Mouse (Mus musculus) thymus, postnatal 0 days (tissue): ENCODE measurements around the gene Rapgef5. TPM values are rescaled to one million over a fixed set of nuclear protein-coding genes. Genes with fewer than 3 reads are reported as not detected.
"Not testable (repeated sequence)": the region's sequence is repeated elsewhere in the genome, so short reads cannot be mapped to it uniquely, and the experiment has no call there.

Experiments
- DNase-seq: peaks from one replicate; pipeline ENCODE4 v3.0.0-alpha.2; 2015; ENCODE audit warnings: low spot score
- polyA plus RNA-seq: library from polyadenylated mRNA; unstranded; fragments of >200 nt; fragmentation: Nextera tagmentation; extraction: Ambion mirVana; gene quantifications from 2 replicates; pipeline ENCODE4 v1.2.1, GENCODE M21; 2015

The Rapgef5 gene
- polyA plus RNA-seq, 1 experiment from 2014 or later: 10.9 TPM

DNA sequence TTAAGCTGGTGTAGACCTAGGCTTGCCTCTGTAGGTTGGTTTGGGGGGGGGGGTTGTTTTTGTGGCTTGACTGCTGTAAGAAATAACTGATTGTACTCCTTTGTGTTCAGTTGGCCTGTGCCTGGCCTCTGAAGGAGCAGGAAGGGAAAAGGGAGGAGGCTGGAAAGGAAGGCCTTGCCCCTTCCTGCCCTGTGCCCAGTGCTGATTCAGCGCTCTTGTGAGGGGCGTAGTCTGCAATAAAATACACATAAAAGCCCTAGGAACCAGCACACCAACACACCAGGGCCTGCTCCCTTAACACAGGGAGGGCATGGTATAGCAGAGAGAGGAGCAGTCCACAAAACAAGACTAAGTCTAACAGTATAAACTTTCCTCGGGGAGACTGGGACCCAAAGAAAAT lies 247.0 kb downstream of the Rapgef5 start:
- no peak for DNase-seq

DNA sequence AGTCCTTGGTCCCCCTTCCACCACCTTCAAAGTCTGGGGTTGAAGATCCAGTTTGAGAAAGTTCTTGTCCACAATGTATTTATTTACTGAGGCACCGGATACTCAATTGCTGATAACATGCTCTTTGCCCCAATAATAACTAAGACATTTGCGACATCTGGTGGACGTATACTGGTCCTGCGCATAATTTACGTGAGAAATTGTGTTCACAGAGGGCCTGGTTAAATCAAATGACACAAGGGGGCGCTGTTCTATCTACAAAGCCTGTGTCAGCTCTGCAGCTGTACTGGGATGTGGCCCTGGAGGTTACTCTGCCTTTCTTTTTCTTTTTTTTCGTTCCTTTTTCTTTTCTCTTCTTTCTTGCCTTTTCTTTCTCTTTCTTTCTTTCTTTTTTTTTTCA lies 248.6 kb downstream of the Rapgef5 start:
- peak; percentile 90 for DNase-seq

DNA sequence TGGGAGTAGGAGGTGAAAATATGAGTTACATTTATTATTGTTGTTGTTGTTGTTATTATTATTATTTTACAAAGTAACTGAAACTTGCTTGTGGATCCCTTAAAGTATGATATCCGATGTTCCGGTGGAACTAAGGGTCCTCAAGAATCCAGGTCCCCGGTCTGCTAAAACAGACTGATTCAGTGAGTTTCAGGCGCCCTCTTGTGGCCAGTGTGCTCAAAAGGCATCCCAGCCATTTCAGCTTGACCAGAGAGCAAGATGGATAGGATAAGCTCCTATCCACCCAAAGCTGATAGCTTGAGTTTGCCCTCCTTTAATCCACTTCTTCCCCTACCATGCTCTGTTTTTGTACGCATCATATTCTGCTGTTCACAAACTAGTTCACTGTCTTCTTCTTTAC lies 252.8 kb downstream of the Rapgef5 start:
- DNase-seq: peak; percentile 66

DNA sequence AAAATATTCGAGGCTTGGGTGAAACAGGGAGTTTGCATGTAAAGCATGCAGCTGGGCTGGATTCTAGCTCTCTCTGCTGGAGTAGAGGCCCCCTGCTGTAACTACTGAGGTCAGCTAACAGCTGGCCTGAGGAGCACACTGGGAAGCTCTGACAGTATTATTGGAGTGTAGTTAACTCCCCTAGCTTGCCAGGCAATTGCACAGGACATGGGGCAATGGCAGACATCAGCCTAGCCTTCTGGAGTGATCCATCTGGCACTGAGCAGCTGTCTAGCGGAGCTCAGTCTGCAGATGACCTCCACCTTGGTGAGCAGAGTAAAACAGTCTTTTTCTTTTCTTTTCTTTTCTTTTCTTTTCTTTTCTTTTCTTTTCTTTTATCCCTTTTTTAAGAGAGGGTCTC lies 253.9 kb downstream of the Rapgef5 start:
- DNase-seq: no peak

DNA sequence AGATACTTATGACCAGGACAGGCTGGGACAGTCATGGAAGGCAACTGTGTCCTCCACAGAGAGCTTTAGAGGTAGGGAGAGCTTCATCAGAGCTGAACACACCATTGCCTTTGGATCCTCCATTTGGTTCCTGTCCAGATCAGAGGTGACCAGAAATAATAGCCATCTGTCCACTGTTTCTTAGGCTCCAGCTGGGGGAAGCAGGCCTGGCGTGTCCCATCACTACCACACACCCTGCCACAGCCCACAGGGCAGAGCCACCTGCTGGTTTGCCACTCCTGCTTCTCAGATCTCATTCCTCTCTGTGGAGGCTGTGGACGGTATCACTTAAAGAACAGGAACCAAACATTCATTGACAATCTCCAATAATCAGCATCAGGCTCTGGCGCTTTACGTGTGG lies 254.9 kb downstream of the Rapgef5 start:
- no peak for DNase-seq

DNA sequence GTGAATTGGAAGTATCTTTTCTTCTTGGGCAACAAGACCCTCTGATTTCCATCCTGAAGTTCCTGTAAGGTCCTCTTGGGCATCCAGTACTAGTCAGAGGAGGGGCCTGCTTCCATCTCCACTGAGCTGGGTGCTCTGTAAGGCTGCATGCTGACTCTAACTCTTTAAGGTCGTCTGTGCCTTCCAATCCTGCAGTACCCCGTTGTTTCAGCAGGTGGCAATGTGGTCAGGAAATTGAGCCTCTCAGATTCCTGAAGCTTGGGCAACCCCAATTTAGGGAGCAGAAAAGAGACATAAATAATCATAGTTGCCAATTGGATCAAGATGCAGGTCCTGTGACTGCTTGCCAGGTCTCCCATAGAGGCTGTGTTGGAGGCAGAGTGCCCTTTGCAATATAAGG lies 256.4 kb downstream of the Rapgef5 start:
- DNase-seq: peak; percentile 60

DNA sequence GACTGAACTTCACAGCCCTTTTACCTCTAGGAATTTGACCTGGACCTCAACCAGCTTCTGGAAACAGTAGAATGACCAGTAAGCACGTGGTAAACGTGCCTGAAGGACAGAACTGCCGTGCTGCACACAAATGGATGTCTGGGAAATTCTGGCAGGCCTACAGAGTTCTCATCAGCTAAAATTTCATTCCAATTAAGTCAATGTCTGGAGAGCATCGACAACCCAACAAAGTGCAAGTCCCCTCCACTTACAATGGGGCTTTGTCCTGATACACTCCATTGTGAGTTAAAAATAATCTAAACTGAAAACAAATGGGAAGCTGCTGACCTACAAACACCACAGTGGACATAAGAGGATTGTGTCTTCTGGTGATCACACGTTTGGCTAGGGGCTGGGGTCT lies 260.6 kb downstream of the Rapgef5 start:
- DNase-seq: no peak

DNA sequence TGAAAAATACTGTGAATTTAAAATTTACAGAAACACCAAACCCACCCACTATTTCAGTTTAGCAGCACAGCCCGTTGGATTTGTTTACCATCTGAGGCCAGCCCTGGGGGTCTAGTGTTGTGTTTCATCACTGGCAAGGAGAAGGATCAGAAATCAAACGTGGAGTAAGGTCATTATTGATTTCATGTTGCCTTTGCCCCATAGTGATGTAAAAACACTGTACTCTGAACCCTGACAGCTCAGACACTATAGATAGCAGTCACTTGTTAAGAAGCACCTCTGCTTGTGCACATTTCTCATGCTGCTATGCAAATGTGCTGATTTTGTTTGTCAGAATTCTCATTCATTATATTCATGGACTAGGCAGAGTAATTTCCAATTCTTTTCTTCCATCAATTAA lies 265.1 kb downstream of the Rapgef5 start:
- no peak for DNase-seq

DNA sequence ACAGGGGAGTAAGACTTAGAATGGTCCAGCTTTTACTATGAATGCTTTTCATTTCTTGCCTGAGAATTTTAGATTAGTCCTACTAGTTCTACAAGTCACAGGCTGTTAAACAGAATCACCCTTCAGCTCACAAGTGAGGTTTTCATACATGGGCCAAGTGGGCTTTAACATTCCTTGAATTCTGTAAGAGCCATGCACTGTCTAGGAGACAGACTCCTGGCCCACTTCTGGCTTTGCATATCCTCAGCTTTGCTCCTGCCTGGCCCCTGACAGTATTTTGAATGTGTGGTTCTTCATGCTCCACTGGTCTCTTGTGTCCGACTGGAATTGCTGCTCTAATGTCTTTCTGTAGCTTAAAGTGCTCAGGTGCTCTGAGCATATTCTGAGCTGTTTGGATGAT lies 267.1 kb downstream of the Rapgef5 start:
- no peak for DNase-seq

DNA sequence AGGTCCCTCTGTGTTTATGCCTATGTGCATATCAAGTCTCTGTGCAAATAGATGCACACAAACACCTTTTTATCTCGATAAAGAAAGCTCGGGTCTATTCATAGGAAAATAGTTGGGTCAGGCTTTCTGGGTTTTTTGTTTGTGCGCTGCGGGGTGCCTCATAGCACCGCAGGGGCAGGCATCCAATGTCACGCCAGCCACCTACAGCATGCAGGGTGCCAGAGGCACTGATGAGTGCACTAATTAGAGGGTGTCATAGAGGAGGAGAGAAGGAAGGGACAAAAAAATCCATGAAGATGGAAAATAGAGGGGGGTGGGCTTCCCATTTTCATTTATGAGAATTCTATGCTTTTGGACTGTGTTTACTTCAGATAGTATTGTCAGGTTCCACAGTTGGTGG lies 270.3 kb downstream of the Rapgef5 start:
- DNase-seq: no peak

DNA sequence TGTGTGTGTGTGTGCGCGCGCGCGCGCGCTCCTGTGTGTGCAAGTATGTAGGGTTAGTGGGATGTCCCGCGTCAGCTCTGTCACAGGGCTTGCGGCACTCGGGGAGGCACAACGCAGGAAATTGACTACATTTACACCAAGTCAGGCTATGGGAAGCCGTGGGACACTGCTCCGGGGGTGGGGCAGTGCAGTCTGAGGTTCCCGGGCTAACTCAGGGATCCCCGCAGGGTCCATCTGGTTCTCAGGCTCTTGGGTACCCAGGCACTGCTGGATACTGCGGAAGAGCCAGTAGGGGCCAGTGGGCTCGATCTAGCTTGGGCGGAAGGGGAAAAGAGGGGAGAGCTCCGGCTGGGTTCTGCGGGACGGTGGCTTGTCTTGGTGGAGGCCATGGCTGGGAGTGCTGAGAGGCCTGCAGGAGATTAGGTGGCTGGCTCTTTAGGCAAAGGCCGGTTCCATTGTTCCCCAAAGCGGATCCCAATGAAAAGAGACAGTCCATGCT lies 272.3 kb downstream of the Rapgef5 start:
- no peak for DNase-seq

DNA sequence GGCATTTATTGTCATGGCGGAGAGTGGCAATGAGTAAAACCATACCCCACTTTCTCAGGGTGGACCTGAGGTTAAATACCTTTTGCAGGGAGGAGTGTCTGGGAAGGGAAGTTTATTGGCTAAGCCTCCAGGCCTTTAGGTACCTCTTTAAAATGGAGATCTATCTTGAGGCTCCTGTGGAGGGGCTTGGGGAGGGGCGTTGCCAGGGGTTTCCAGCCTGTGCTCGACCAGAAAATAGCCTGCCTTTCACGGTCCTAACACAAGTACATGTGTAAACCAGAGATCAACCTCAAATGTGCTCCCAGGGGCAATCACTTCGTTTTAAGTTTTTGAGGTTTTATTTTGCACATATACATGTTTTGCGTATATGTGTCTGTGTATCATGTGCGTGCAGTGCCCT lies 272.7 kb downstream of the Rapgef5 start:
- no peak for DNase-seq

DNA sequence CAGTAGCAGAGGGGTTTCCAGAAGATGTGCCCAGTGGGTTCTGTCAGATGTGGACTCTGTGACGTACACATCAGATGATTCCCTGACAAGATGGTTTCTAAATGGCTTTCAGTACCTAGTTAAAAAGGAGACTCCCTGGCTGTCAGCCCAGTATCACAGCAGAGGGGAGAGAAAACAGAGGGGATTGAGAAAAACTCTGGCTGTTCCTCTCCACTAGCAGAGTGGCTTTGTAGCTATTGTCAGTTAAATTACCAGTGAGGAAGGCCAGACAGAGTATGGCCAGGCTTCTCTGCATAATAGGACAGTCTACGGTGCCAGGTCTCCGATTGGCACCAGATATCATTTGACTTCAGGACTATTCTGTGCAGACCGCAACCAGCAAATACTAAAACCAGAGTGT lies 279.0 kb downstream of the Rapgef5 start:
- no peak for DNase-seq

DNA sequence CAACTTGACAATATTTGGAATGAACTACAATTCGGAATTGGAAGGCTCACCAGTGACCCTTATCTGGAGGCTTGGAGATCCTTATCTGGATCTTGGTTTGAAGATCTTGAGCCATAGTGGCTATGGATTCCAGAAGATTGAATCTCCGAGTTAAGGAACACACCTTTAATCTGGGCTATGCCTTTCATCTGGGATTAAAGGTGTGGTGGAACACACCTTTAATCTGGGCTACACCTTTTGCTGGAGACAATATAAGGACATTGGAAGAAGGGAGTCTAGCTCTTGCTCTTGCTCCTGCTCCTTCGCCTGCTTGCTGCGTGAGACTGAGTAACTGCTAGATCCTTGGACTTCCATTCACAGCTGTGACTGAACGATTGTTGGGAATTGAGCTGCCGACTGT lies 287.7 kb downstream of the Rapgef5 start, which contains the start of gene Cdca7l:
Gene Cdca7l, plus strand, starts transcription at position 301 of the 400 bp plus-strand sequence.
- not testable (repeated sequence) for DNase-seq

DNA sequence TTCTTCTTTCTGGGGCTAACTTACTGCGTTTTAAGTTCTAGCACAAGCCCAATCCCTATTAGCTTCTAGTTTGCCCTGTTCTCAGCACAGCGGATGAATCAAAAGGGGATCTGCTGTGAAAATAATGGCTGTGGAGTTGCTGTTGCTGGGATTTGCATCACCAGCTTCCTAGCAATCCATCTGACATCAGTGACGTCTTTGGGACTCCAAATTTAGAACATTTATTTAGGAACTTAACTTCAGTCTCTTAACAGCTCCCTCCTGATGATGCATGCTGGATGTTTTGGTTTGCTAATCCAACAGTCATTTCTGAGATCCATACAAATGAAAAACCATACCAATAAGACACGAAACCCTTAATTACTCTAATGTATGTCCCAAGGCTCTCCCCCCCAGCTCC lies 289.3 kb downstream of the Rapgef5 start:
- DNase-seq: no peak

DNA sequence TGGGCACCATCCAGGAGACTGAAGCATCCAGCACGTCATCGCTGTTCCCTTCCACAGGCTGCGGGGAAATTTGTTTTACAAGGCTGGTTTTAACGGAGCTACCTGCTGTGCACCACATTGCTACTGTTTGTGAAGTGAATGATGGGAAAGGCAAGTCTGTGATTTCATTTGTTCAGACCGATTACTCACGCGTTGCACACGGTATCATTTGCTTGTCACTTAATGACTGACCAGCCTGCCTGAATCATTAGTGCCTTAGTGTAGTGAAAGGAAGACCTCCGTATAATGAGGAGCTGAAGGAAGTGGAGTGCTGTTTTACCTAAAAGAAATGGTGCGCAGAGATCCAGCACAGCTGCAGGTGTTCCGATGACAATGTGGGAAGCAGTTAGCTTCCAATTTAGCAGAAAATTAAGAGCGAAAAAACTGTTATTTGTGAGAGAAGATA lies 289.8 kb downstream of the Rapgef5 start:
- DNase-seq: no peak

DNA sequence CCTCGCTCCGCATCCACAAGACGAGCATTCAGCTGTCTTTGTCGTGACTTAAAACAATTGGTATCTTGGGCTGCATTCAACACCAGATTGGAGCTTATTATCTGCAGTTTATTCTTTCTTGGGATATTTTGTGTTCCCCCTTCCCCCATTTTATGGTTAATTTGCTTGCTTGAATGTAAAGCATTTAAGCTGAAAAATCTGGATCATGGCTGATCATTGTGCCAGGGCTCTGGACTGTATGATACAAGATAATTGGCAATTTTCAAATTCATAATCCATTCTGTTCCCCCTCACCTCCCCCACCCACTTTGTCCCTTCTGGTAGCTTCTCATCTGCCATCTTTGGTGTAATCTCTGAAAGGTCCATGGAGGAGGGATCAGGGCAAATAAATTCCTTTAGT lies 290.2 kb downstream of the Rapgef5 start:
- no peak for DNase-seq

DNA sequence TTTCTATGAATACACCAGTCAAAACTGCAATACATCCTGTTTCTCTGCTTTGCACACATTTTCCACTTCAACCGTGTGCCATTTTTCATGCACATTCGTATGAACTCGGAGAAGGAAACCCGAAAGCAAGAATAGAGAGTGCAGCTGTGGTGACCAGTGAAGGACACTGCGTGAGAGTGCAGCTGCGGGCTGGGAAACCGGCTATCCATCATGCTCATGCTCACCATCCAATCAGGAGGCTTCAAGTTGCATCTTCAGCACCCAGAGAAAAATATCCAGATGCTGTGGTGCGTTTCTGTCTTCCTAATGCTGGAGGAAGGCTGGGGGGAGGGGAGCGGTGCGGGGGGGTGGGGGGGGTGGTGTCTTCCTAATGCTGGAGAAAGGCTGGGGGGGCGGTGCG lies 291.4 kb downstream of the Rapgef5 start:
- no peak for DNase-seq

DNA sequence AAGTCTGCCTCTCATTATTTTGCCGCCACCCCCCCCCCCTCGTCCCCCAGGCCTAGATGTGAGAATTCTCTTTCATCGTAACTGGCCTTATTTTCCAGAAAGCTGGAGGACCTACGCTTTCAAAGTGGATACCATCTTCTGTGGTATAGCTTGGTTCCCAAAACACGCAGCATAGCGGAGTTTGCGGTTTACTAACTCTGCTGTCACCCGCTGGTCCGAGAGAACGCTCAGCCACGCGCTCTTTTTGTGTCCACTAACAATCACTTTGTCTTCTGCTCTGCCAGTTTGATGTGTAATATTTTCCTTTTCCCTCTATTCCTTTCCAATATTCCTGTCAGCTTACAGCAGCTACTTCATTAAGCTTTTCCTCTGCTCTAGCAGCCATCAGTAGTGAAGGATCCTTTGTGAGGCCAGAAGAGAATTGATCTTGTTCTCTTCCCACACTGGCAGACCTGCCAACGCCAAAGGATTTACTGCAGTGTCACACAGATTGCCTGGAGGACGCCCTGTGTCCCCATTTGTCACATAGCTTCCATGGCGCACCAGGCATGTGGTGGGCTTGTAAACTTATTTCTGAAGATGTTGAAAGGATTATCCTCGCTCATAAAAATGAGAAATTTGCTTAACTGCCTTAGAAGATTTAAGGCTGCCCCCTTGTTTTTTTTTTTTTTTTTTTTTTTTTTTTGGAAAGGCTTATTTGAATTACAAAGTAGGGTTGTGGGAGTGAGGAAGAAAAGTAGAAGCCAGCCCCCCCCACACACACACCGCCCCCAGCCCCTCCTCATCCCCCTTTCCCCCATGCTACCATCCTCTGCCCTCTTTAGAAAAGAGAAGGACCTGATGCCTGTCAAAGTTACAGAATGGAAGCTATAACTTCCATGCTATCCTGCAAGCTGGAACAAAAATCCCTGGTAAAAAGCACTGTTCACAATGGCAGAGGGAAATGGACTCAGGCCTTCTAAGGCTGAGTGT lies 292.4 kb downstream of the Rapgef5 start:
- DNase-seq: no peak
